Mouse (Mus musculus): ENCODE data around the gene Nr2f1. TPM values are rescaled to one million over a fixed set of nuclear protein-coding genes. Genes with fewer than 3 reads are reported as not detected.

Gene Nr2f1
- polyA plus RNA-seq (2017; shearing (Covaris generic)) = under 1 TPM; 0.27 to 0.54 TPM

GRCm38 (mm10) chr13:78199642-78200160 is at the start of gene Nr2f1:
Gene Nr2f1, minus strand, starts transcription at chr13:78199757.

Other genes with a start within 250 kb of the Nr2f1 start
- 1 to 10 TPM; 4.6 to 6.2 TPM for gene Pou5f2, start 174.9 kb downstream of the Nr2f1 start, polyA plus RNA-seq (2017; shearing (Covaris generic))

Measured in inflammation-experienced regulatory T-cells (primary cell).